8 mouse cellular contexts compared by ENCODE assay signal in genomic region chr13:24135282-24136230, GRCm38 (mm10).
DNase-seq lines count a peak whose midpoint lies in the region.

No protein-coding gene starts in this region.

- H3K27me3 ChIP-seq in limb, embryonic 10.5 days (ENCODE audit: low read depth, poor library complexity, severe bottlenecking) = no peaks in the 10 kb centered on the region

- peaks cover 24% of the 10 kb centered on the region for H3K4me1 ChIP-seq in limb, embryonic 10.5 days

- H3K36me3 ChIP-seq in limb, embryonic 10.5 days = no peaks in the 10 kb centered on the region

- H3K9me3 ChIP-seq in limb, embryonic 10.5 days (replicated peaks) = no peaks in the 10 kb centered on the region

- intact Hi-C loops in heart, postnatal 10 days (cut with DNase I) = no loop called here

- WGBS in limb, embryonic 10.5 days = 34% methylated on average over 21 of the region's 21 CpGs

- peak; percentile 69 for DNase-seq in adrenal gland, adult 2 months
- DNase-seq in adrenal gland, postnatal 4 days (ENCODE audit: low spot score in 2 of 2) = no peak
- DNase-seq in adrenal gland, adult 8-10 months = peak; percentile 33
- DNase-seq in heart, postnatal 10 days = peak; percentile 5 to 9
- peak; percentile 36 for DNase-seq in limb, embryonic 10.5 days (ENCODE audit: low spot score)
- DNase-seq in skeletal muscle tissue, adult 2 months (ENCODE audit: low read depth, low spot score) = peak; percentile 14
- DNase-seq in natural killer cell, adult 2 months (ENCODE audit: low spot score in 2 of 2) = no peak
- DNase-seq in layer of hippocampus, adult 9-10 months (ENCODE audit: low spot score) = no peak

- no peak overlapping the region for H3K4me3 ChIP-seq in limb, embryonic 10.5 days

- H3K27ac ChIP-seq in limb, embryonic 10.5 days = no peak overlapping the region

Comparison
In these comparisons a context has a peak if more than half of its experiments do, and no peak if none do; other contexts are left out.
1. DNase-seq: peak in adrenal gland, adult 2 months (single experiment), adrenal gland, adult 8-10 months (single experiment), heart, postnatal 10 days (2 of 2), limb, embryonic 10.5 days (single experiment) and skeletal muscle tissue, adult 2 months (single experiment); none in adrenal gland, postnatal 4 days (0 of 2), natural killer cell, adult 2 months (0 of 2) and layer of hippocampus, adult 9-10 months (single experiment).